In the genomic region with DNA sequence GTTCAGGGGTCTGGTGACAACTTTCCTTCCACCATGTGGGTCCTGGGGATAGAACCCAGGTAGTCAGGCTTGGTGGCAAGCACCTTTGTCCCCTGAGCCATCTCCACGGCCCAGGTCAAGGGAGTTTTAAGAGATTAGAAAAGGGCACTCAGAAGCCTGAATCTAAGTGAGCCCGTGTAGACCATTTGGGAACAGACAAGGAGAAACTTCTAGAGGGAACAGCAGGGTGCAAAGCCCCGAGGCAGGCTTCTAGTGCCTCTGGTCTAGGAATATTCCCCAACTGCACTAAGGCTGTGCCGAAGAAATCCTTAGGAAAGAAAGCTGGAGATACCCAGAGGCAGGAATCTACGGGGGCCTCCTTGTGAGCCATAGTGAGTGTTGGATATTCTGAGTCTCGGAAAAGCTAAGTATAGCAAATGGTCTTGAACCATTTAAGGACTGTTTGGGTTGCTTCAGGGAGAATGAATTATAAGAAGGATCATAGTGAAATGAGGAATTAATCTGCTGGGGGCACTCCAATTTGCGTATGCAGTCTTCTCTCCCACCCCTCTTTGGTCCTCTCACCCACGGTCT, we compare ENCODE assay signal across 8 mouse cellular contexts. TPM values are rescaled to one million over a fixed set of nuclear protein-coding genes. Genes with fewer than 3 reads are reported as not detected.
DNase-seq lines count a peak whose midpoint lies in the region; ATAC-seq and TF ChIP-seq lines count a peak whose summit lies in the region.

No protein-coding gene starts in this region.

- H3K4me3 ChIP-seq in heart, embryonic 12.5 days: peak overlapping the region; percentile 58; the same call in 1 of the 2 replicates
- H3K4me3 ChIP-seq in forebrain, postnatal 0 days (ENCODE audit: low read depth, low read length): peak overlapping the region; percentile 66
- H3K4me3 ChIP-seq in midbrain, embryonic 10.5 days: peak overlapping the region; percentile 67

- ATAC-seq in heart, embryonic 12.5 days (ENCODE audit: insufficient number of reproducible peaks, low FRiP score): no peak
- peak; percentile 1; the same call in 1 of the 2 replicates for ATAC-seq in forebrain, postnatal 0 days

- H3K4me1 ChIP-seq in heart, embryonic 12.5 days (replicated peaks): peaks cover 25% of the 10 kb centered on the region
- H3K4me1 ChIP-seq in forebrain, postnatal 0 days (ENCODE audit: insufficient read depth): peaks cover 9% of the 10 kb centered on the region
- peaks cover 30% of the 10 kb centered on the region for H3K4me1 ChIP-seq in midbrain, embryonic 10.5 days

- peaks cover 87% of the 10 kb centered on the region for H3K27me3 ChIP-seq in heart, embryonic 12.5 days (replicated peaks)
- no peaks in the 10 kb centered on the region for H3K27me3 ChIP-seq in forebrain, postnatal 0 days (ENCODE audit: insufficient read depth, low read length)
- peaks cover 99% of the 10 kb centered on the region for H3K27me3 ChIP-seq in midbrain, embryonic 10.5 days (ENCODE audit: low read depth, poor library complexity, severe bottlenecking)

- no peak overlapping the region for H3K9ac ChIP-seq in heart, embryonic 12.5 days
- peak overlapping the region; percentile 93 for H3K9ac ChIP-seq in forebrain, postnatal 0 days

- H3K4me2 ChIP-seq in heart, embryonic 12.5 days: peak overlapping the region; percentile 97
- peak overlapping the region; percentile 79 for H3K4me2 ChIP-seq in forebrain, postnatal 0 days (ENCODE audit: low read depth)

- intact Hi-C loops in heart, postnatal 14 days (cut with DNase I): no loop called here

- DNase-seq in heart, postnatal 14 days: no peak
- DNase-seq in brain, adult 2 months (ENCODE audit: low read depth, low spot score): peak; percentile 55
- no peak for DNase-seq in forebrain, postnatal 0 days
- DNase-seq in midbrain, embryonic 10.5 days (ENCODE audit: low spot score): no peak
- DNase-seq in gastrocnemius, postnatal 4 days (ENCODE audit: low spot score in 2 of 2): no peak
- DNase-seq in thymus, postnatal 36 days: no peak
- no peak for DNase-seq in left cerebral cortex, adult 18-20 months (ENCODE audit: low spot score in 2 of 2)

- H3K36me3 ChIP-seq in heart, embryonic 12.5 days: no peaks in the 10 kb centered on the region
- peaks cover 5% of the 10 kb centered on the region; the same call in 1 of the 2 replicates for H3K36me3 ChIP-seq in forebrain, postnatal 0 days (ENCODE audit: insufficient read depth)
- no peaks in the 10 kb centered on the region for H3K36me3 ChIP-seq in midbrain, embryonic 10.5 days

- TF ChIP-seq CTCF in forebrain, postnatal 0 days (IDR thresholded peaks at IDR 0.05; ENCODE audit: low read depth): no peak

- no peak overlapping the region for H3K27ac ChIP-seq in heart, embryonic 12.5 days (ENCODE audit: poor library complexity, severe bottlenecking)
- peak overlapping the region; percentile 90 for H3K27ac ChIP-seq in forebrain, postnatal 0 days (ENCODE audit: low read depth, low read length)
- H3K27ac ChIP-seq in midbrain, embryonic 10.5 days (replicated peaks): no peak overlapping the region

- 37% methylated on average over 8 of the region's 8 CpGs for WGBS in heart, embryonic 12.5 days
- 46% methylated on average over 8 of the region's 8 CpGs for WGBS in forebrain, postnatal 0 days
- 52% methylated on average over 8 of the region's 8 CpGs for WGBS in midbrain, embryonic 10.5 days

- H3K9me3 ChIP-seq in heart, embryonic 12.5 days (replicated peaks): no peaks in the 10 kb centered on the region
- H3K9me3 ChIP-seq in forebrain, postnatal 0 days (ENCODE audit: low read length): no peaks in the 10 kb centered on the region
- H3K9me3 ChIP-seq in midbrain, embryonic 10.5 days (replicated peaks): no peaks in the 10 kb centered on the region; the same call in 1 of the 2 replicates

RNA-seq across cellular contexts. Expression of gene Pianp, which starts 0.6 kb away (rescaled TPM):
- polyA plus RNA-seq in heart, embryonic 12.5 days (2016; fragmentation: Nextera tagmentation; extraction: Ambion mirVana): 0.39 and 0.45 TPM in 2 replicates
- total RNA-seq in heart, postnatal 14 days (2021): under 1 TPM; 0.60 to 0.66 TPM
- 12.2 and 18.3 TPM in 2 replicates for total RNA-seq in forebrain, postnatal 0 days (2014; rRNA removed)
- polyA plus RNA-seq in forebrain, postnatal 0 days (2015; fragmentation: Nextera tagmentation; extraction: Ambion mirVana): 53.8 and 68.9 TPM in 2 replicates
- polyA plus RNA-seq in midbrain, embryonic 10.5 days (2016; fragmentation: Nextera tagmentation; extraction: Ambion mirVana): 0.81 and 2.1 TPM in 2 replicates
- under 1 TPM; 0.56 to 0.67 TPM for total RNA-seq in gastrocnemius, postnatal 4 days (2021)
- 100 to 1,000 TPM; 194 to 195 TPM for total RNA-seq in left cerebral cortex, adult 18-20 months (2021)

RNA-seq across cellular contexts. Expression of gene Zfp384, which starts 13.0 kb away (rescaled TPM):
- polyA plus RNA-seq in heart, embryonic 12.5 days (2016; fragmentation: Nextera tagmentation; extraction: Ambion mirVana): 12.2 and 13.6 TPM in 2 replicates
- 10 to 100 TPM; 24.4 to 24.8 TPM for total RNA-seq in heart, postnatal 14 days (2021)
- total RNA-seq in forebrain, postnatal 0 days (2014; rRNA removed): 24.7 and 34.5 TPM in 2 replicates
- polyA plus RNA-seq in forebrain, postnatal 0 days (2015; fragmentation: Nextera tagmentation; extraction: Ambion mirVana): 7.2 and 8.4 TPM in 2 replicates
- polyA plus RNA-seq in midbrain, embryonic 10.5 days (2016; fragmentation: Nextera tagmentation; extraction: Ambion mirVana): 9.3 and 9.5 TPM in 2 replicates
- 10 to 100 TPM; 28.1 to 32.8 TPM for total RNA-seq in gastrocnemius, postnatal 4 days (2021)
- total RNA-seq in left cerebral cortex, adult 18-20 months (2021): 10 to 100 TPM; 45.9 to 47.6 TPM

RNA-seq across cellular contexts. Expression of gene Cops7a, which starts 30.6 kb away (rescaled TPM):
- 148 and 149 TPM in 2 replicates for polyA plus RNA-seq in heart, embryonic 12.5 days (2016; fragmentation: Nextera tagmentation; extraction: Ambion mirVana)
- total RNA-seq in heart, postnatal 14 days (2021): 10 to 100 TPM; 90.1 to 99.6 TPM
- total RNA-seq in forebrain, postnatal 0 days (2014; rRNA removed): 82.4 and 117 TPM in 2 replicates
- polyA plus RNA-seq in forebrain, postnatal 0 days (2015; fragmentation: Nextera tagmentation; extraction: Ambion mirVana): 87.8 and 93.0 TPM in 2 replicates
- polyA plus RNA-seq in midbrain, embryonic 10.5 days (2016; fragmentation: Nextera tagmentation; extraction: Ambion mirVana): 140 and 142 TPM in 2 replicates
- 10 to 100 TPM; 86.3 to 86.8 TPM for total RNA-seq in gastrocnemius, postnatal 4 days (2021)
- total RNA-seq in left cerebral cortex, adult 18-20 months (2021): 100 to 1,000 TPM; 168 TPM

RNA-seq across cellular contexts. Expression of gene Ing4, which starts 43.6 kb away (rescaled TPM):
- 76.7 and 81.8 TPM in 2 replicates for polyA plus RNA-seq in heart, embryonic 12.5 days (2016; fragmentation: Nextera tagmentation; extraction: Ambion mirVana)
- 10 to 100 TPM; 40.6 to 41.9 TPM for total RNA-seq in heart, postnatal 14 days (2021)
- total RNA-seq in forebrain, postnatal 0 days (2014; rRNA removed): 83.4 and 103 TPM in 2 replicates
- polyA plus RNA-seq in forebrain, postnatal 0 days (2015; fragmentation: Nextera tagmentation; extraction: Ambion mirVana): 102 and 111 TPM in 2 replicates
- 121 and 149 TPM in 2 replicates for polyA plus RNA-seq in midbrain, embryonic 10.5 days (2016; fragmentation: Nextera tagmentation; extraction: Ambion mirVana)
- total RNA-seq in gastrocnemius, postnatal 4 days (2021): 10 to 100 TPM; 54.1 to 54.2 TPM
- 10 to 100 TPM; 50.7 to 51.1 TPM for total RNA-seq in left cerebral cortex, adult 18-20 months (2021)

RNA-seq across cellular contexts. Expression of gene Acrbp, which starts 53.6 kb away (rescaled TPM):
- polyA plus RNA-seq in heart, embryonic 12.5 days (2016; fragmentation: Nextera tagmentation; extraction: Ambion mirVana): 5.1 and 6.9 TPM in 2 replicates
- total RNA-seq in heart, postnatal 14 days (2021): 1 to 10 TPM; 3.8 to 4.5 TPM
- total RNA-seq in forebrain, postnatal 0 days (2014; rRNA removed): 11.3 and 12.2 TPM in 2 replicates
- polyA plus RNA-seq in forebrain, postnatal 0 days (2015; fragmentation: Nextera tagmentation; extraction: Ambion mirVana): 11.4 and 13.8 TPM in 2 replicates
- 10.1 and 14.2 TPM in 2 replicates for polyA plus RNA-seq in midbrain, embryonic 10.5 days (2016; fragmentation: Nextera tagmentation; extraction: Ambion mirVana)
- total RNA-seq in gastrocnemius, postnatal 4 days (2021): 1 to 10 TPM; 3.9 to 4.6 TPM
- total RNA-seq in left cerebral cortex, adult 18-20 months (2021): 10 to 100 TPM; 11.2 to 14.5 TPM
